Mouse (Mus musculus): ENCODE data around the gene Zfp169. TPM values are rescaled to one million over a fixed set of nuclear protein-coding genes. Genes with fewer than 3 reads are reported as not detected.

The Zfp169 gene
- 17.0 and 36.6 TPM in 2 replicates for total RNA-seq (2014; rRNA removed)
- polyA plus RNA-seq (2015; fragmentation: Nextera tagmentation; extraction: Ambion mirVana) = 2.7 and 4.0 TPM in 2 replicates

DNA sequence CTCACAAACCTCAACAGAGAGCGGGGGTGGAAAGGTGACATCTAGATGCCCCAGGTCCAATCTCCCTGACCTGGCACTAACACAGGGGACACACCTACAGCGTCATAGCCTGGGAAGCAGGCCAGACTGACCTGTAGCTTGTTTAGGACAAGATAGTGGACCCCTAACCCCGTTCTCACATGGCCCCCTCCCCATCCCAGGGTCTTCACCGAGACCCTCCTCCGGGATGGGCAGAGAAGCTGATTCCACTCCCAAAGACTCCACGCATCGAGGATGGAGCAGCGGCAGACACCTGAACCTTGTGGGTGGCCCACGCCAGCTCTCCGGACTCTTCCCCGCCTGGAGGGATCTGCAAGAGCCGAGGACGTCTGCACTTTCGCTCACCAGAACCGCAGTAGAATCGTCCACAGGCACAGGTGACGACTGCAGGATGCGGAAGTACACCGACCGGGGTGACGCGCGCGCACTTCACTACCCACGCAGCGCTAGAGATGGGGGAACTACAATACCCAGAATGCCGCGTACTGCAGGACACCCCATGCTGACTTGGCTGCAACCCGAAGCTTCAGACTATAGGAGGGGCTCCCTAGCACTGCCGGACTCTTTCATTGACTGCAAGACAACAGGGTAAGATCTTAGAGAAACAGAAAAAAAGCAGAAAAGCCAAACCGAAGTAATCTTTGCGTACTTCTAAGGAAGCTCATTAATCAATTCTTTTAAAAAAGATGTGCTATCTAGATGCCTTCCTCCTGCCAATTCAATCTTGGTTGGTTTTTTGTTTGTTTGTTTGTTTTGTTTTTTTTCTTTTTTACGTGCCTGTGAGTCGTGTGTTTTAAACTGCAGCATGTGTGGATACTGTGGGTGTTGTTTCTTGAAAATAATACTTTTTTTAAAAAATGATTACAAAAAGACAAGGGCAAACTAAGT lies at the start of gene Zfp169, which contains the start of gene A830005F24Rik:
TSS of gene Zfp169 (minus strand) at position 449 of the 927 bp plus-strand sequence.
TSS of gene A830005F24Rik (plus strand) at position 568 of the 927 bp plus-strand sequence.
- H3K27ac ChIP-seq (ENCODE audit: low read depth, low read length) = 0 out of 2 replicates have a peak within 1 kb of the TSS, but pooled peaks have one; percentile 62
- peak; percentile 100 for ATAC-seq
- H3K9ac ChIP-seq = peak within 1 kb of the TSS; percentile 74
- H3K4me1 ChIP-seq (ENCODE audit: insufficient read depth) = peaks cover 8% of the 10 kb centered on the region
- H3K36me3 ChIP-seq (ENCODE audit: insufficient read depth) = no peaks in the 10 kb centered on the region
- WGBS = 1% methylated on average over 34 of the region's 34 CpGs
- H3K4me2 ChIP-seq (ENCODE audit: low read depth) = peak within 1 kb of the TSS; percentile 92
- H3K4me3 ChIP-seq (ENCODE audit: low read depth, low read length) = peak within 1 kb of the TSS; percentile 73
- peak; percentile 92 for DNase-seq
- no peaks in the 10 kb centered on the region for H3K27me3 ChIP-seq (ENCODE audit: insufficient read depth, low read length)
- no peaks in the 10 kb centered on the region for H3K9me3 ChIP-seq (ENCODE audit: low read length)
- TF ChIP-seq CTCF (IDR thresholded peaks at IDR 0.05; ENCODE audit: low read depth) = no peak

DNA sequence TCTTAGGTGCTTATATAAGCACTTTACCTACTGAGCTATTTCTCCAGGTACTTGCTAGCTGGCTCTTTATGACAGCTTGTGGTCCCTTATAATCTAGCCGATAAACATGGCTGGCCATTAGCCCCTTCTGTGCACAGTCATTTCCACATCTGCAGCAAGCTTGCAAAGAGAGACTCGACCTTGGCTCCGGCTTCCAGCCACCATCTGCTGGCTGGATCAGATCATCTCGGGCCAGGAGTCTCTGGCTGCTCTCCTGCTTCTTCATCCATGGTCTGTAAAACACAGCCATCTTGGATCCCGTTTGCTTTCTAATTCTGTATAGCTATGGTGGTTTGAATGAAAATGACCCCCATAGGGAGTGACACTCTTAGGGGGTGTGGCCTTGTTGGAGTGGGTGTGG lies 49.1 kb upstream of the Zfp169 start:
- H3K4me1 ChIP-seq (ENCODE audit: insufficient read depth) = 0 out of 2 replicates have a peak, but pooled peaks cover 5% of the 10 kb centered on the region
- no peak overlapping the region for H3K27ac ChIP-seq (ENCODE audit: low read depth, low read length)
- no peak for TF ChIP-seq CTCF (IDR thresholded peaks at IDR 0.05; ENCODE audit: low read depth)
- H3K4me2 ChIP-seq (ENCODE audit: low read depth) = no peak overlapping the region
- DNase-seq (no peak), ATAC-seq (no peak)
- WGBS = 89% methylated on average over 5 of the region's 5 CpGs
- no peaks in the 10 kb centered on the region for H3K9me3 ChIP-seq (ENCODE audit: low read length)
- H3K4me3 ChIP-seq (ENCODE audit: low read depth, low read length) = no peak overlapping the region
- H3K36me3 ChIP-seq (ENCODE audit: insufficient read depth) = no peaks in the 10 kb centered on the region
- no peak overlapping the region for H3K9ac ChIP-seq
- no peaks in the 10 kb centered on the region for H3K27me3 ChIP-seq (ENCODE audit: insufficient read depth, low read length)

DNA sequence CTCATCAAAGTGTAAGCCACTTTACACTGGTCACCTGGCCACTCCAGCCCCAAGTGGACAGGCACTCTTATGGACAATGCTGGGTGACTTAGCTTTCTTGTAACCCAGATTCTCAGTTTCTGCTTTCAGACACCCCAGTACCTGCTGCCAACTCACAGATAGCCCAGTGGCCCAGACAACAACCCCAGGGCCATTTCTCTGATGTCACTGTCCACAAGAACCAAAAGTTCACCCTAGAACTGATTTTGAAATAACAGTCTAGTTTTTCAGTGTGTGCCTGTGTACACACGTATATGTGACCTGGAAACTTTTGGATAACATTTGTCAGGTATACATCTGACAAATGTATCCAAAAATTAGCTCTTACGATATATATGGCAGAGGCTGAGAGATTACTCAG lies 48.2 kb upstream of the Zfp169 start:
- Histone ChIP-seq H3K4me3 (ENCODE audit: low read depth, low read length) (no peak overlapping the region), H3K9ac (no peak overlapping the region), H3K4me2 (ENCODE audit: low read depth) (no peak overlapping the region), H3K36me3 (ENCODE audit: insufficient read depth) (no peaks in the 10 kb centered on the region), H3K27ac (ENCODE audit: low read depth, low read length) (no peak overlapping the region), H3K4me1 (ENCODE audit: insufficient read depth) (0 out of 2 replicates have a peak, but pooled peaks cover 5% of the 10 kb centered on the region), H3K27me3 (ENCODE audit: insufficient read depth, low read length) (no peaks in the 10 kb centered on the region), H3K9me3 (ENCODE audit: low read length) (no peaks in the 10 kb centered on the region)
- WGBS = 88% methylated on average over 2 of the region's 2 CpGs
- DNase-seq = no peak
- no peak for TF ChIP-seq CTCF (IDR thresholded peaks at IDR 0.05; ENCODE audit: low read depth)
- ATAC-seq = no peak

DNA sequence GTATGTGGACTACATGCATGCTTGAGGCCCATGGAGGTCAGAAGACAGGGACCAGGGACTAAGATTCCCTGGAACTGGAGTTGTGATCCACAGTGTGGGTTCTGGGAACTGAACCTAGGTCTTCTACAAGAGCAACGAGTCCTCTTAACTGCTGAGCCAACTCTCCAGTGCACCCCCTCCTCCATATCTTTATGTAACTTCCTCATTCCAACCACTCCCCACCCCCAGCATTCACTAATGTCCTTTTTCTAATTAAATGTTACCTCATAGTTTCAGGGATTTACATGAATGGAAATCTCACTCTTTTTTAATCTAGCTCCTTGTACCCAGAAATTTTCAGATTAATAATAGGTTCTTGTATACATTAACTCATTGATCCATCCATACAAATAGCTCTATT lies 42.7 kb upstream of the Zfp169 start:
- 78% methylated on average over 1 of the region's 1 CpGs for WGBS
- no peak overlapping the region for H3K9ac ChIP-seq

DNA sequence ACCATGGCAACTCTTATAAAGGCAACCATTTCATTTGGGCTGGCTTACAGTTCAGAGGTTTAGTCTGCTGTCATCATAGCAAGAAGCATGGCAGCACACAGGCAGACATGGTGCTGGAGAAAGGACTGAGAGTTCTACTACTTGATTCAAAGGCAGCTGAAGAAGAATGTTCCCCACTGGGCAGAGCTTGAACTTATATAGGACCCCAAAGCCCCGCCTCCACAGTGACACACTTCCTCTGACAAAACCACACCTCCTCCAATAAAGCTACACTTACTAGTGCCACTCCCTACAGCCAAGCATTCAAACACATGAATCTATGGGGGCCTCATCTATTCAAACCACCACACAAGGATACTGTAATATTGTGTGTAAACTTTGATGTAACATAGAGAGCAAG lies 41.3 kb upstream of the Zfp169 start:
- no peak overlapping the region for H3K27ac ChIP-seq (ENCODE audit: low read depth, low read length)

More for the DNA sequence above, 42.7 kb upstream of the Zfp169 start:
- no peak for ATAC-seq
- no peaks in the 10 kb centered on the region for H3K36me3 ChIP-seq (ENCODE audit: insufficient read depth)
- H3K9me3 ChIP-seq (ENCODE audit: low read length) = no peaks in the 10 kb centered on the region
- H3K27me3 ChIP-seq (ENCODE audit: insufficient read depth, low read length) = no peaks in the 10 kb centered on the region
- H3K4me1 ChIP-seq (ENCODE audit: insufficient read depth) = peaks cover 10% of the 10 kb centered on the region
- no peak overlapping the region for H3K27ac ChIP-seq (ENCODE audit: low read depth, low read length)
- H3K4me2 ChIP-seq (ENCODE audit: low read depth) = no peak overlapping the region
- no peak for TF ChIP-seq CTCF (IDR thresholded peaks at IDR 0.05; ENCODE audit: low read depth)
- no peak for DNase-seq
- H3K4me3 ChIP-seq (ENCODE audit: low read depth, low read length) = no peak overlapping the region

DNA sequence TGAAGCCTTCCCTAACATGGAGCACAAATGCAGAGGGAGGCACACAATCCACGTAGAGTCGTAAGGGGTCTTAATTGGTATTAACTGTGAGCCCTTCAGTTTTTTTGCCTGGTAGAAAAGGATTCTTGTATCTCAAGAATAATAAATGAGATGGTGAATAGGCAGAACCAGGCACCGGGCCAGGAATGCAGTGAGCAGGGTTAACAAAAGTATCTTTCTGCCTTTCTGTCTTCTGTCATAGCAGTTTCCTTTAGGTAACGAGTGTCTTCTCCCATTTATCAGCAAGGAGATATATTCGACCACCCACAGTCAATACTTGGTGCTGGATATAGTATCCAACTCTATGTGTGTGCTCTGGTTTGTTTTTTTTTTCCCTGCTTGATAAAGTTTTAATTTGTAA lies 40.3 kb upstream of the Zfp169 start:
- Histone ChIP-seq H3K4me2 (ENCODE audit: low read depth) (0 out of 2 replicates have a peak overlapping the region, but pooled peaks have one; percentile 38), H3K9me3 (ENCODE audit: low read length) (no peaks in the 10 kb centered on the region), H3K27me3 (ENCODE audit: insufficient read depth, low read length) (no peaks in the 10 kb centered on the region), H3K9ac (no peak overlapping the region), H3K4me3 (ENCODE audit: low read depth, low read length) (no peak overlapping the region), H3K4me1 (ENCODE audit: insufficient read depth) (peaks cover 10% of the 10 kb centered on the region), H3K27ac (ENCODE audit: low read depth, low read length) (no peak overlapping the region), H3K36me3 (ENCODE audit: insufficient read depth) (no peaks in the 10 kb centered on the region)
- WGBS = 16% methylated on average over 5 of the region's 5 CpGs
- no peak for ATAC-seq
- TF ChIP-seq CTCF (IDR thresholded peaks at IDR 0.05; ENCODE audit: low read depth) = no peak
- no peak for DNase-seq

More for the DNA sequence above, 41.3 kb upstream of the Zfp169 start:
- DNase-seq (no peak), ATAC-seq (no peak)
- Histone ChIP-seq H3K4me3 (ENCODE audit: low read depth, low read length) (no peak overlapping the region), H3K27me3 (ENCODE audit: insufficient read depth, low read length) (no peaks in the 10 kb centered on the region), H3K4me1 (ENCODE audit: insufficient read depth) (peaks cover 10% of the 10 kb centered on the region), H3K9me3 (ENCODE audit: low read length) (no peaks in the 10 kb centered on the region), H3K9ac (no peak overlapping the region), H3K36me3 (ENCODE audit: insufficient read depth) (no peaks in the 10 kb centered on the region), H3K4me2 (ENCODE audit: low read depth) (no peak overlapping the region)
- WGBS = 96% methylated on average over 1 of the region's 1 CpGs
- no peak for TF ChIP-seq CTCF (IDR thresholded peaks at IDR 0.05; ENCODE audit: low read depth)
